Mouse (Mus musculus): ENCODE results near the gene Mxd4.

DNA sequence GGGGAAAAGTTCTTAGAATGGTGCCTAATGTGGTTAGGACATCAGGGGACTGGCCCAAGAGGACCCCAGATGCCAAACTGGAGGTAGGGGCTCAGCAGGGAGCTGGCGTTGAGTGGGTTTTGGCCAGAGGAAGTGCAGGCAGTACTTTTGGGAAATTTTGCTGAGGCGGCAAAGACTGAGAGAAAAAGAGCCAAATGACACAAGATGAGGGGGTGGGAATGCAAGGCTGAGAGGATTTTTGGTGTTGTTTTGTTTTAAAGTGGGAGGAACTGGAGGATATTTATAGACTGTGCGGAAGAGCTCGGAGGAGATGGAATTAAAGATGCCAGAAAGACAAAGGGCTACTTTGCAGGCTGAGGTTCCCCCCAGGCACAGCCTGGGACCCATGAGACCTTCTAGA, 16.8 kb downstream of the Mxd4 start:
- TF ChIP-seq GATA1 (IDR thresholded peaks at IDR 0.05; ENCODE audit: borderline replicate concordance, low read length) (no peak), FLI1 (IDR thresholded peaks at IDR 0.05; ENCODE audit: low read length) (no peak)
